Mouse (Mus musculus): ENCODE data around the gene Map10. TPM values are rescaled to one million over a fixed set of nuclear protein-coding genes. Genes with fewer than 3 reads are reported as not detected.

Map10 gene
- polyA plus RNA-seq, 1 experiment from 2014 or later: 4.9 TPM

- Histone ChIP-seq H3K27me3 (replicated peaks) (no peaks in the 10 kb centered on the region), H3K9me3 (peaks cover 23% of the 10 kb centered on the region), H3K4me1 (peaks cover 32% of the 10 kb centered on the region), H3K27ac (replicated peaks) (no peak overlapping the region), H3K9ac (peak overlapping the region; percentile 83), H3K4me2 (peak overlapping the region; percentile 87), H3K36me3 (peaks cover 21% of the 10 kb centered on the region), H3K4me3 (peak overlapping the region; percentile 72)
- 92% methylated on average over 6 of the region's 6 CpGs for WGBS
- ATAC-seq (ENCODE audit: extremely low read depth, insufficient number of reproducible peaks, low FRiP score, low TSS enrichment): no peak
Measured at GRCm38 (mm10) chr8:125670420-125670819, 802 bp downstream of the Map10 start.

GRCm38 (mm10) chr8:125670906-125671305, 1.3 kb downstream of the Map10 start:
- no peak overlapping the region for H3K4me3 ChIP-seq
- ATAC-seq (ENCODE audit: extremely low read depth, insufficient number of reproducible peaks, low FRiP score, low TSS enrichment): no peak
- H3K9me3 ChIP-seq: peaks cover 23% of the 10 kb centered on the region
- H3K9ac ChIP-seq: no peak overlapping the region
- peaks cover 27% of the 10 kb centered on the region for H3K4me1 ChIP-seq
- no peak overlapping the region for H3K27ac ChIP-seq (replicated peaks)
- WGBS: 90% methylated on average over 9 of the region's 9 CpGs
- H3K36me3 ChIP-seq: peaks cover 21% of the 10 kb centered on the region
- H3K27me3 ChIP-seq (replicated peaks): no peaks in the 10 kb centered on the region
- H3K4me2 ChIP-seq: no peak overlapping the region

GRCm38 (mm10) chr8:125671371-125671770, 1.8 kb downstream of the Map10 start:
- Histone ChIP-seq H3K4me1 (peaks cover 22% of the 10 kb centered on the region), H3K4me2 (no peak overlapping the region), H3K4me3 (no peak overlapping the region), H3K9ac (no peak overlapping the region), H3K9me3 (peaks cover 23% of the 10 kb centered on the region), H3K27ac (replicated peaks) (no peak overlapping the region), H3K27me3 (replicated peaks) (no peaks in the 10 kb centered on the region), H3K36me3 (peaks cover 21% of the 10 kb centered on the region)
- ATAC-seq (ENCODE audit: extremely low read depth, insufficient number of reproducible peaks, low FRiP score, low TSS enrichment): no peak
- 91% methylated on average over 5 of the region's 5 CpGs for WGBS

- no peak for ATAC-seq (ENCODE audit: extremely low read depth, insufficient number of reproducible peaks, low FRiP score, low TSS enrichment)
- H3K4me3 ChIP-seq: no peak overlapping the region
- no peaks in the 10 kb centered on the region for H3K4me1 ChIP-seq
- H3K27ac ChIP-seq (replicated peaks): no peak overlapping the region
- H3K9me3 ChIP-seq: peaks cover 16% of the 10 kb centered on the region
- 74% methylated on average over 3 of the region's 3 CpGs for WGBS
- no peak overlapping the region for H3K9ac ChIP-seq
- H3K4me2 ChIP-seq: no peak overlapping the region
- H3K36me3 ChIP-seq: peaks cover 15% of the 10 kb centered on the region
- H3K27me3 ChIP-seq (replicated peaks): no peaks in the 10 kb centered on the region
Measured at GRCm38 (mm10) chr8:125675796-125676195, 6.2 kb downstream of the Map10 start.

- no peak for ATAC-seq (ENCODE audit: extremely low read depth, insufficient number of reproducible peaks, low FRiP score, low TSS enrichment)
- H3K27ac ChIP-seq (replicated peaks): no peak overlapping the region
- H3K4me3 ChIP-seq: no peak overlapping the region
- no peaks in the 10 kb centered on the region for H3K27me3 ChIP-seq (replicated peaks)
- no peaks in the 10 kb centered on the region for H3K36me3 ChIP-seq
- H3K4me1 ChIP-seq: no peaks in the 10 kb centered on the region
- H3K9ac ChIP-seq: no peak overlapping the region
- H3K4me2 ChIP-seq: no peak overlapping the region
- WGBS: 85% methylated on average over 6 of the region's 6 CpGs
- H3K9me3 ChIP-seq: no peaks in the 10 kb centered on the region
Measured at GRCm38 (mm10) chr8:125677484-125677883, 7.9 kb downstream of the Map10 start.

- 71% methylated on average over 8 of the region's 8 CpGs for WGBS
- Histone ChIP-seq H3K36me3 (no peaks in the 10 kb centered on the region), H3K9ac (no peak overlapping the region), H3K4me1 (no peaks in the 10 kb centered on the region), H3K9me3 (no peaks in the 10 kb centered on the region), H3K27me3 (replicated peaks) (no peaks in the 10 kb centered on the region), H3K4me2 (no peak overlapping the region), H3K4me3 (no peak overlapping the region), H3K27ac (replicated peaks) (no peak overlapping the region)
- no peak for ATAC-seq (ENCODE audit: extremely low read depth, insufficient number of reproducible peaks, low FRiP score, low TSS enrichment)
Measured at GRCm38 (mm10) chr8:125678854-125679648, 9.4 kb downstream of the Map10 start.

- 51% methylated on average over 8 of the region's 8 CpGs for whole genome bisulfite sequencing
- Histone ChIP-seq H3K27me3 (replicated peaks) (no peaks in the 10 kb centered on the region), H3K36me3 (no peaks in the 10 kb centered on the region), H3K9me3 (no peaks in the 10 kb centered on the region), H3K4me3 (no peak overlapping the region), H3K4me2 (no peak overlapping the region), H3K27ac (replicated peaks) (no peak overlapping the region), H3K9ac (no peak overlapping the region), H3K4me1 (peaks cover 9% of the 10 kb centered on the region)
- ATAC-seq (ENCODE audit: extremely low read depth, insufficient number of reproducible peaks, low FRiP score, low TSS enrichment): no peak
Measured at GRCm38 (mm10) chr8:125680851-125681408, 11.3 kb downstream of the Map10 start.

GRCm38 (mm10) chr8:125685216-125685760, 15.7 kb downstream of the Map10 start:
- Histone ChIP-seq H3K4me3 (no peak overlapping the region), H3K9me3 (no peaks in the 10 kb centered on the region), H3K4me2 (no peak overlapping the region), H3K27me3 (replicated peaks) (no peaks in the 10 kb centered on the region), H3K4me1 (peaks cover 17% of the 10 kb centered on the region), H3K36me3 (no peaks in the 10 kb centered on the region), H3K9ac (no peak overlapping the region), H3K27ac (replicated peaks) (peak overlapping the region; percentile 63)
- WGBS: 53% methylated on average over 6 of the region's 6 CpGs
- ATAC-seq (ENCODE audit: extremely low read depth, insufficient number of reproducible peaks, low FRiP score, low TSS enrichment): no peak

GRCm38 (mm10) chr8:125686221-125686865, 16.7 kb downstream of the Map10 start:
- Histone ChIP-seq H3K36me3 (no peaks in the 10 kb centered on the region), H3K27ac (replicated peaks) (peak overlapping the region; percentile 63), H3K4me3 (no peak overlapping the region), H3K4me1 (peaks cover 23% of the 10 kb centered on the region), H3K4me2 (0 out of 2 replicates have a peak overlapping the region, but pooled peaks have one; percentile 7), H3K9ac (no peak overlapping the region), H3K27me3 (replicated peaks) (no peaks in the 10 kb centered on the region), H3K9me3 (no peaks in the 10 kb centered on the region)
- WGBS: 55% methylated on average over 9 of the region's 9 CpGs
- ATAC-seq (ENCODE audit: extremely low read depth, insufficient number of reproducible peaks, low FRiP score, low TSS enrichment): no peak

- no peak overlapping the region for H3K27ac ChIP-seq (replicated peaks)
- 68% methylated on average over 15 of the region's 15 CpGs for WGBS
- H3K4me3 ChIP-seq: no peak overlapping the region
- H3K4me1 ChIP-seq: peaks cover 22% of the 10 kb centered on the region
- ATAC-seq (ENCODE audit: extremely low read depth, insufficient number of reproducible peaks, low FRiP score, low TSS enrichment): no peak
- no peaks in the 10 kb centered on the region for H3K9me3 ChIP-seq
- H3K27me3 ChIP-seq (replicated peaks): no peaks in the 10 kb centered on the region
- H3K4me2 ChIP-seq: no peak overlapping the region
- H3K36me3 ChIP-seq: no peaks in the 10 kb centered on the region
- H3K9ac ChIP-seq: no peak overlapping the region
Measured at GRCm38 (mm10) chr8:125690166-125690915, 20.7 kb downstream of the Map10 start.

GRCm38 (mm10) chr8:125690961-125691360, 21.3 kb downstream of the Map10 start:
- Histone ChIP-seq H3K27ac (replicated peaks) (no peak overlapping the region), H3K4me2 (no peak overlapping the region)
- WGBS: 77% methylated on average over 3 of the region's 3 CpGs

More at GRCm38 (mm10) chr8:125690961-125691360, 21.3 kb downstream of the Map10 start:
- Histone ChIP-seq H3K27me3 (replicated peaks) (no peaks in the 10 kb centered on the region), H3K36me3 (no peaks in the 10 kb centered on the region), H3K4me3 (no peak overlapping the region), H3K9ac (no peak overlapping the region), H3K9me3 (no peaks in the 10 kb centered on the region), H3K4me1 (peaks cover 16% of the 10 kb centered on the region)
- no peak for ATAC-seq (ENCODE audit: extremely low read depth, insufficient number of reproducible peaks, low FRiP score, low TSS enrichment)

Measured in heart, embryonic 13.5 days (tissue).